Mouse (Mus musculus): Measurements from ENCODE around the gene Ackr1. TPM values are rescaled to one million over a fixed set of nuclear protein-coding genes. Genes with fewer than 3 reads are reported as not detected.
A peak's percentile ranks its signal among the peaks of the same experiment; 100 is the strongest.

Gene Ackr1
- total RNA-seq (2017): not detected in 2 replicates

DNA sequence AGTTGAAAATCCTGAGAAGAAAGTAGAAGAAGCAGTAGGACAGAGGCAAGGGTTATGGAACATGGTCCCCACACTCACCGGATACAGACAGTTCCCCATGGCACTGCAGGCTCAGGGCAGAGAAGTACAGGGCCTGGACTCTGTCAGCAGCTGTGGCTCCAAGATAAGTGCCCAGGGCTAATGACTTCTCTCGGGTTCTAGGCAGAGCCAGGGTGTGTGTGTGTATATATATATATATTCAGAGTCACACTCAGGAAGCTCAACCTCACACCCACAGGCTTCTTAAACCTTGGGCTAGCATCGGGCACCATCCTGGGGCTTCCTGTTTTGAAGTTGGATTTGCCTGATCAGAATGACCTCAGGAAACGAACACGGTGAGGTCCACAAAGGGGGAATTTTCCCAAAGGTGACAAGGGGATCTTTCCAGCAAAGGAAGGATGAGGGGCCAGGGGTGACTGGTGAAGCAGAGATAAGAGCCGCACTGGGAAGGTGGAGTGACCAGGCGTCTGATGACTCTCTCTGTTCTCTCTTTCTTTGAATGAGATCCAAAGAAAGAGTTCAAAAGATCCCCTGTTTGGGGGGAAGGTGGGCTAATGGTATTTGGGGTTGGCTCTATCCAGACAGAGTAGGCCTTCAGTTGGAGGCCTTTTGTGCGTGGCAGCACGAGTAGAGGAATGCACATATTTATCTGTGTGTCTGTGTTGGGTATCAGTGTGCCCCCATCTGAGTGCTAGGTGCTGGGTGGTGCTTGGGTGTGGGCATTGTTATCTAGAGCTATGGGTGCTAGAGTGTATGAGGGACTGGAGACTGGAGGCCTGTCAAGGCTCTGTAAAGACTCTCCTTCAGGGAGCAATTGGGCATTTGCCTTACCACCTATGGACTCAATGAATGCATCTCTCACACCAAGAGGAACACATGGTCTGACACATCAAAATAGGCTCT is at the start of gene Ackr1:
TSS of gene Ackr1 (minus strand) at position 439 of the 942 bp plus-strand sequence.
- no peak for ATAC-seq (ENCODE audit: extremely low read depth, insufficient number of reproducible peaks, low FRiP score, poor library complexity, severe bottlenecking)

DNA sequence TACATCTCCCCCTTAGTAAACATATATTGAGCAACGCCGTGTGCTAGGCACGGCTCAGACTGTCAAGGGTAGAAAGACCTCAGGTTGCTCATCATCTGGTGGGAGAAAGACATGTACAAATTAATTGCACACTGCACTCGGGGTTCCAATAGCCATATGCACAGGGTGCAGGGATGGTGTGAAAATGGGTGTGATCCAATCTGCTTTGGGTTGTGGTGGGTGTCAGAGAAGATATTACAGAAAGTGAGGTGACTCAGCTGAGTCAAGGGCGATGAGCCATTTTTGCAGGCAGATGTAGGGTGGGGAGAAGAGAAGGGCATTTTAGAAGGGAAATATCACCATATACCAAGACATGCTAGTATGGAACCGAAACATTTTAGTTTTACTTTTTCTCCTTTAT is 47.9 kb upstream of the Ackr1 start:
- no peak for ATAC-seq (ENCODE audit: extremely low read depth, insufficient number of reproducible peaks, low FRiP score, poor library complexity, severe bottlenecking)

DNA sequence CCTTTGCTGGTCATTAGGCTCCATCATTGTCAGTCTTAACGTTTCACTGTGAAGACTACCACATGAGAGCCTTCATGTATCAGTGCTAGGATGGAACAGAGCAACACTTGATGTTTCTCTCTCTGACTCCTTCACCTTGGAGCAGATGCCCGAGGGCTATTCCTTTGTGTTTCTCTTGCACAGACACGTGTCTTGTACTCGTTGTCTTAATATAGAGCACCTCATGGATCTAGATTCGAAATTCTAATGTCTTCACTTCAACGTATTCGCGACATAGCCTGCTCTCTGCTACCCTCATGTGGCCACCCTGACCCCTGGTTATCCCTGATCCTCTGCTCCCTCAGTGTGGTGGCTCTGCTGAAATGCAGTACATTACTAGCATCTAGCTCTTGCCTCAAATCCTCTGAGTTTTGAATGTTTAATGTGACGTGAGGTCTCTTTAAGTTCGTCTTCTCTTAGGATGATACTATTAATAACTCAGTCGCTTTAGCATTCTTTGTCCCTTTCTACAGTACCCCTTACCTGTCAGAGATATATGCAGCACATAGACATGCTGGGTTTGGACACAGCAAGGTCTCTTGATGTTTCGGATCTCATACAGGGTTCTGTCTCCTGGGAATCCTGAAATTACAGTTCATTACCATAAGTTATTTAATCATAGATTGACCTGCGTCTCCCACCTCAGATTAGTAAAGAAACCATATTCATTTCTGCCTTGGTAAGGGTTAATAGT is 44.0 kb upstream of the Ackr1 start:
- ATAC-seq (ENCODE audit: extremely low read depth, insufficient number of reproducible peaks, low FRiP score, poor library complexity, severe bottlenecking): peak; percentile 36; the same call in 1 of the 2 replicates

DNA sequence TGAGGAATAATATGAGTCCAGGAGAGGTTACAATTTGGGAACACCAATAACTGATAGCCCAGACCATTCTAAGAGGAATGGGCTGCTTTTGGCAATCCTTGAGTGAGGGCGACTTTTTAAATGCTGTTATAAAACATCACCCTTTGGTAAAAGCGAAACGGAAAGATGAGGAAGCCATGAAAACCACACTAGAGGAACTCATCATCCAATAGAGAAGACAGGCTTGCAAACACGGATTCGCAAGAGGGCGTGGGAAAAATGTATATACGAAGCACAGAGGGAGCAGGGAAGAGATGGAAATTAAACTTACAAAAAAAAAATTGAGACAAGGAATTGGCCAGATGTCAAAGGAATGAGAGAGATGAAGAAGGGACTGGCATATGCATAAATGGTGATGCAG is 40.5 kb upstream of the Ackr1 start:
- ATAC-seq (ENCODE audit: extremely low read depth, insufficient number of reproducible peaks, low FRiP score, poor library complexity, severe bottlenecking): no peak

DNA sequence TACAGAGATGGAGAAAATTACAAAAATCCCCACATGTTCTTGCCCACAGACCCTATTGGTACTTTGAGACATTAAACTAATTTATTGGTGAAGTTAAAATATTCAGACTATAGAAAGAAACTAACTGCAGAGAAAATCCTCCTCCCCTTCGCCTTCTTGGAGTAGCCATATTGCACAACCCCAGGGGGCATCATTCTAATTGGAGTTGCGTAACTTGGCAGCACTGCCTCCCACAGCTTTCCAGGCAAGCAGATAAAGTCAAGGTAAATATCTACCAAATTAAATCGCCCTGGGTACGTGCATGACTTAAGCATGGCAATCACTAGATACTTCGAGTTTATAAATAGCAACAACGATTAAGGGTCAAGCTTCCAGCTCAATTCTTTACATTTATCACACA is 38.0 kb upstream of the Ackr1 start:
- ATAC-seq (ENCODE audit: extremely low read depth, insufficient number of reproducible peaks, low FRiP score, poor library complexity, severe bottlenecking): no peak

DNA sequence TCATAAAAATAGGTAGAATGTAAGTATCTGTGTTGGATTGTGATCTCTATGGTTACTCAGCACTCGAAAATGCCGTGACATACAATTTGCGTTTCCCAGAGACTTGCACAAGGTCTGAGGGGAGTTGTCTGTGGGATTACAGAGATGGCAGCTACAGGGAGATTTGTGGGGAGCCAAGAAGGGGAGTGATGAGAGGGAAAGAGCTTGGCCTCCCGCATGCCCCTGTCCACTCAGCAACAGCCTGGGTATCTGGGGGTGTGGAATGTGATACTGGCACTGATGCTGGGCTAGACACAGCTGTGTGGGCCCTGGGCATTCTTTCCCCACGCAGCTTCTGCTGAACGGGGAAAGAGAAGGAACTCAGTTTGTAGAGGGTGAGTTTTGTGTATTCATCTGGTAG is 36.9 kb upstream of the Ackr1 start:
- no peak for ATAC-seq (ENCODE audit: extremely low read depth, insufficient number of reproducible peaks, low FRiP score, poor library complexity, severe bottlenecking)

DNA sequence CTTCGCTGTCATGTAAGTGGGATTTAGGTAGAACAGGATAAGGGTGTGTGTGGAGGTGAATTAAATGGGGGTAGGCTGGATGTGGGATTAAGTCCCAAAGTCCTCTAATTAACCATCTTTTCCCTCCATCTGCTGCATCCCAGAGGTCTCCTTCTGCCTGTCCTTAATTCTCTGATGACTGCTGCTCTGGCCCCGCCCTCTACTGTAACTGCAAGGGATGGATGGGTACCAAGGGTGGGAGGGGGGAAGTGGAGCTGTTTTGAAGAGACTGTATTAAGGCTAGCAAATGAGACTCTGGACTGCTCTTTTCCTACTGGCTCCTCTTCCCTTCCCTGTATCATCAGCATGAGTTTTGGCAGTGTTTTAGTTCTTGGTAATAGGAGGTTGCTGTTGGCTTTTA is 36.1 kb upstream of the Ackr1 start:
- ATAC-seq (ENCODE audit: extremely low read depth, insufficient number of reproducible peaks, low FRiP score, poor library complexity, severe bottlenecking): no peak

DNA sequence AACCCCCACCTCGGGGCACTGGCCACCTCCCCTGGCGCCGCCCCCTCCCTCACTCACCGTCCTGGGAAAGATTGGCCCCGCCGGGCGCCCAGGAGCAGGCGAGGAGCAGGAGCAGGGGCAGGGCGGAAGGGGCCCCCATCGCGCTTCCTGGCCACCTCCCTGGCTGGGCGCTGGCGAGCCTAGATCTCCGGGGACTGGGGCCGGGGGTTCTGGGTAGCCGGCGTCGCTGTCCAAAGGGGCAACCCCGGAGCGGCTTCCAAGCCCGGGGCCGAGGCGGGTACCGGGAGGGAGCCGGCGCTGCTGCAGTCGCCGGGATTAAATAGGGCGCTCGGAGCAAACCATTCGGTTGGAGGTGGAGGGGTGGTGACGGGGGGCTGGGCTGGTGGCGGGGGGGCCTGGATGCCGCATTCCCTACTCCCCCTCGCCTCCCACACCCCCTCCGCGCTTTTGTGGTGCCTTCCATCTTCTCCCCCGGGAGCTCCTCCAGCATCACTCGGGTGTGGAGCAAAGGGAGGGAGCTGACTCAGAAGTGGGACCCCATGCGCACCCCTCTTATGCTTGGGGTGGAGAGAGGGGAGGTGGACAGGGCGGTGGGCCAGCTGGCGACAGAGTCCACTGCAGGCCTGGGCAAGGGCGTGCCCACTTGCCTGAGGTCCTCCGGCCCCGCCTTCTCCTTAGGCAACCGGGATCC is 34.0 kb upstream of the Ackr1 start, which contains the start of gene Cadm3:
TSS of gene Cadm3 (minus strand) at position 340 of the 691 bp plus-strand sequence.
- no peak for ATAC-seq (ENCODE audit: extremely low read depth, insufficient number of reproducible peaks, low FRiP score, poor library complexity, severe bottlenecking)

DNA sequence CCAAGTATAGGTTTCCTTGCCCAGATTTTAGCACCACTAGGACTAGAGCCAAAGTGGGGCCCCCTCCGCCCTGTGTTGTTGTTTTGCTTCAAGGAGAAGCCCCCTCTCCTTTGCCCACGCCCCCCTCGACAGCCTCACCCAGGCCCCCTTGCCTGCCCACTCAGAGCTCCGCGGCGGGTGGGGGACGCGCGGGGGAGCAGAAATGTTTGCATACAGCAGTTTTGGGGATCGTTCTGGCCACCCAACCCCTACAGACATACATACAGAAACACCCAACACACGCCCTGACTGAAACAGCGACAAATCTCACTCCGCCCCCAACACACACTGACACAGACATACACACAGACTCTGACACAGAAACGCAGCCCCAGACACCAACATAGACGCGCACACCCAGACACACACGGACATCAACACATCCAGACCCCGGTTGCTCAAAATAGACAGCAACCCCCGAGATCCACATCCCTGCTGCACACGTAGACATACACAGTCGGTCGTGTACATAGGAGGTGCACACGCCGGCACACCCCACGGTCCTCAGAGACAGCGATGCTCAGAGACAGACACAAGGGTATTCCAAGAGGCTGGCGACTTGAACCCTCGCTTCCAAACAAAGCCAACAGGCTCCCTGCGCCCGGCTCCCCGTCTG is 33.3 kb upstream of the Ackr1 start:
- no peak for ATAC-seq (ENCODE audit: extremely low read depth, insufficient number of reproducible peaks, low FRiP score, poor library complexity, severe bottlenecking)

DNA sequence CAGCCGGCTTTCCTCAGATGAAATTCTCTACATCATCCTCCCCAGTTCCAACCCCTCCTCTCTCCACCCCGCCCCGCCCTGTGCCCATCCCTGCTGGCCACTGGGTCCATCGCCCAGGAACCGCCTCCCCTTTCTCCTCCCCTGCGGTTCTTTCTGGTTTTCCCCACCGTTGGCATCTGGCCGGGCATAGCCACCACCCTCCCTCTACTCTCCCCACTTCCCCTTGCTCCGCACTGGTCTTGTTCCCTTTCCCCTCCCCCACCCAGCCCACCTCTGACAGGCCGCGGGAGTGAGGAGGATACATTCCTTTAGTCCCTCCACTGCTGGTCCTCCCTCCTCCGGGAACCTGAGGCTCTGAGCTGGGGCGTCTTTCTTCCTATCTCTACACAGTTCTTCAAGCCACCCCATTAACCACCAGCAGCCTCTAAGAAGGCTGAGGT is 32.4 kb upstream of the Ackr1 start:
- ATAC-seq (ENCODE audit: extremely low read depth, insufficient number of reproducible peaks, low FRiP score, poor library complexity, severe bottlenecking): no peak

DNA sequence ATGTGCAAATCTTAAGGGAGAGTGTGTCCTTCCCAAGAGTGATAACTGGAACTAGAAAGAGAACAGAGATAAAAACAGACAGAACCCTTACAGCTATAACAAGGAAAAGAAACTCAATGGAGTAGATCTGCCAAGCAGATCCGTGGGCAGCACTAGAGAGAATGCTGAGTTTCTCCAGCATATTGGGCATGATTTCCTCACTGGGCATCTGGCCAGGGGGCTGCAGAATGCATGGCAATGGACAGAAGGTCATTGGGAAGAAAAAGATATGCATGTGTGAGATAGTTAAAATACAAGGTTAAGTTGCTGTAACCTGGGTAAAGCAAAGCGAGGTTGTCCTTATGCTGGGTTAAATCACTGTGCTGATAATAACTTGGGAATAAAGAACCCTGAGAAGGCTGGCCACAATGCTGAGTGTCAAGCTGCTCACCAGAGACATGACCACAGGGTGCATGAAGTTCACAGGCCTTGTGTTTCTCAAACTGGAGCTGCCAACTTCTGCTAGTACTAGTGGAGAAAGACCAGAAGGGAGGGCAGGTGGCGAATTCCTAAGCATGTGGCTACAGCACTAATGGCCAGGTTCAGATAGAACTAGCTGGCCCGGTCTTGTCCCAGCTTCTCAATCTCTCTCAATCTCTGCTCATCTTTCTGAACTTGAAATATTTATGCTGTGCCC is 30.7 kb upstream of the Ackr1 start:
- ATAC-seq (ENCODE audit: extremely low read depth, insufficient number of reproducible peaks, low FRiP score, poor library complexity, severe bottlenecking): no peak

DNA sequence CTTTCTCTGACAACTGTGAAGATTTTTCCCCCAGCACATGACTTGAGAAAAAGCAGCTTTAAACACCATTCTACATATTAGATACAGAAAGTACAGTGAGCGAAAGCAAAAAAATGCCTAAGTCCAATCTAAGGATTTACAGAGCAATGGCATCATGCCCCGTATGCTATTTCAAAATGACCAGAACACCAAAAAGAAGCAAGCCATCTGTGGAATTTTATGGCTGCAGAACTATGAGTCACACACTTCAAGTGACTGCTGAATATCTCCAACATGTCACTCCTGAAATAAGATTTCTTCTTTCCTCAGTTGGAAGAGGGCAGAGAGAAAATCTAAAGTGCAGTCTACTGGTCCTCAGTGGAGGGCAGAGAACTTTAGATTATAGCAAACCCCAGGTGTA is 29.9 kb upstream of the Ackr1 start:
- ATAC-seq (ENCODE audit: extremely low read depth, insufficient number of reproducible peaks, low FRiP score, poor library complexity, severe bottlenecking): no peak

DNA sequence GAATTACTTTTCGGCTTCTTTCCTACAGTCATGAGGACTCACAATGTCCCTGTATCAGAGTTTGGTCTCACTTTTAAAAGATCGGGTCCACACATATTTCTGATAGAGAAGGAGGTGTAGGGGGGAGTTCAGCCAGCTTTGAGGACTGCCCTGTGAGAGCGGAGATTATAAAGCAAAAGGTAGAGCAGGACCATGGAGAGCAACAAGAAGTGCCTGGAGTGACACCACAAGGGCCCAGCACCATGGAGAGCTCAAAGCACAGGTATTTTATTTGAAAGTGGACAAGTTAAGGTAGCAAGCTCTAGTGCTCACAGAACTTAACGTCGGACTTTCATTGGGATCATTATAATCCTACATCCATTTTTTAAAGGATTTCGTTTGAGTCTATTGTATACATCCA is 28.1 kb upstream of the Ackr1 start:
- no peak for ATAC-seq (ENCODE audit: extremely low read depth, insufficient number of reproducible peaks, low FRiP score, poor library complexity, severe bottlenecking)

DNA sequence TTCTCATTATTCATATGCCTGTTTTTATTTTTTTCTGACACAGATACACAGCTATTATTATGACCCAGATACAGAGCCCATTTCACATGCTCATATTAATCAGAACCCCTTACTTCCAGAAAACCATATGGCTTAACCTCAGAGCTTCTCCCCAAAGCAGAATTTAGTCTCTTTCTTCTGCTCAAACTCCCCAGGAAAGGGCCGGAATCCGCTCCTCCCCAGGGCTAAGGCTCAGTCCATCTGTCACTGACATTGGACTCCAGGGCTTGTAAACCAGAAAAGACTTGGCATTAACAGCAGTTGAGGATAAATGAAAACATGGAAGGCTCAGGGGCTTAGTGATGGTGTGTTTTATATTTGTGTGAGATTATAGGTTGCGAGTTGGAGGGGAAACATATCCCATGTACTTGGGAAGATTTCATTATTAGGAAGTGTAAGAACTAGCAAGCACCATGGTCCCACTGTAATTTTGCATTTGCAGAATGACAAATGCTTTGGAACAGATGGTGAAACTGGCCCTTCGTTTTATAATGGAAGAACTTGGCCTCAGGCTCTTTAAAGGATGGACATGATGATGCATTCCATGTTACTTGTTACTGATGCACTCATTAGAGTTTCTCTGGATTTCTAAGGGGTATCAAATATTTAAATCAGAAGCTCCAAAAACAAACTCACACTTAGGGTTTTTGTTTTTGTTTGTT is 26.2 kb upstream of the Ackr1 start:
- ATAC-seq (ENCODE audit: extremely low read depth, insufficient number of reproducible peaks, low FRiP score, poor library complexity, severe bottlenecking): no peak

DNA sequence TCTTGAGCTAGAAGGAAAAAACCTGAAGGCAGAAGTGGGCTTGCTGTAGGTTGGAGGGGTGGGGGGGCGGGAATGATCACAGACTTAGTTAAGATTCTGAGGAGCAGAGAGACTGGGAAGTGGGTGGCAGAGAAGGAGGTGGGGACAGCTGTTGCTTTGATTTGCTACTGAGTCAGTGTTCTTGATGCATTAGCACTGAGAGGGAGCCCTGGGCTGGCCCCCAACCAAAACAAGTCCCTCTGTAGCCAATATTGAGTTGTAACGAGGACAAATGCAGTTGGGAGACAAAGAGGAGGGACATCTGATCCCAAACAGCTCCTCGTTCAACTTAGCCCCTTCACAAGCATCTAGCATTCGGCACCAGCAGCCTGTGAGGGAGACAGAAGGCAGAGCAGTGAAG is 24.2 kb upstream of the Ackr1 start:
- ATAC-seq (ENCODE audit: extremely low read depth, insufficient number of reproducible peaks, low FRiP score, poor library complexity, severe bottlenecking): no peak

DNA sequence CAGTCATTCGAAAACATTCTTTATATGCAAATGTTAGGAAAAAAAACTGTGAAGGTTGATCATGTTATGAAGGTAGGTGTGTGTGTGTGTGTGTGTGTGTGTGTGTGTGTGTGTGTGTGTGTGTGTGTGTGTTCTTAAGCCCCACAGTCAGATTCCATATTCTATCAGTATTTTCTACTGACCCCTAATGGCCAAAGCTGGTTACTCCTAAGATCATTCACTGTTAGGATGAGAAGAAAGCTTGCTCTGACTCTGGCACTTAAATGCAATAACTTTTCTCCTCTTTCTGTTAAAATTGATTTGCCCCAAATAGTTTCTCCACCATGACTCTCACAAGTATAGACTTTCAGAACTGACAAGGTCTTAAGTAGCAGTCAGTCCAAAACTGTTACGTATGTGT is 23.1 kb upstream of the Ackr1 start:
- no peak for ATAC-seq (ENCODE audit: extremely low read depth, insufficient number of reproducible peaks, low FRiP score, poor library complexity, severe bottlenecking)

DNA sequence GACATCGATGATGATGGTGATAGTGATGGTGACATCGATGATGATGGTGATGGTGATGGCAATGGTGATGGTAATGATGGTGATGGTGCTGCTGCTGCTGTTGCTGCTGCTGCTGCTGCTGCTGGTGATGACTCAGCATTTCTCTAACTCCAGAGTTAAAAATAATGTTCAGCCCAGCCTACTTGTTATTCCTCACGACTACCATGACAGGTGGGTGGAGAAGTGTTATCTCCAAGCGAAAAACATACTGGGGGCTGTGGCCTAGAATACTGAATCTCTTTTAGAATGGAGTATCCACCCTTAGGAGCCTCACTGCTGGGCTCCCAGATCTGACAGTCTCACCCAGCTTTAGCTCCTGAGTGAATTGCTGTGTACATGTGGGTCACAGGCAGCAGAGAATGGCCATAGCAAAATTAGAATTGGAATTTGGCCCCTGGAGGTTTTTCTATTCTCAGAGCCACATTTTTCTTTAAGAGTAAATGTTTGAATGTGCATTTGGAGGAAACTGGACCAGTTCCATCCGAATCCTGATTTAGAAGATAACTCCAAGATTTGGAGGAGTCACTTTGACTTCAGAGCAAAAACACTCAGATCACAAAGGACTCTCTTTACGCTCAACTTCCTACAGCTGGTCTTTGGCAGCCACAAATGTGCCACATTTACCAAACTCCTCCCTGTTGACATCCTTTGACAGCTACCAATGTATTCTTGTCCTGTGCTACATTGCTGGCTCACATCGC is 21.7 kb upstream of the Ackr1 start:
- ATAC-seq (ENCODE audit: extremely low read depth, insufficient number of reproducible peaks, low FRiP score, poor library complexity, severe bottlenecking): no peak
